In genomic region chr2:124888209-124888608, GRCm38 (mm10) we compare ENCODE assay signal across 13 mouse cellular contexts.
A peak's percentile ranks its signal among the peaks of the same experiment; 100 is the strongest.
DNase-seq lines count a peak whose midpoint lies in the region; ATAC-seq lines count a peak whose summit lies in the region.
"Had no signal": no experiment of that assay in that cellular context is flagged by ENCODE, and none has a peak within 500 bp of the region (broad histone marks: within the 10 kb centered on the region; RNA-seq: fewer than 3 reads in every experiment).

No protein-coding gene starts in this region.

- H3K9me3 ChIP-seq in lung, embryonic 15.5 days = no peaks in the 10 kb centered on the region
- no peaks in the 10 kb centered on the region for H3K9me3 ChIP-seq in heart, embryonic 12.5 days (replicated peaks)
- no peaks in the 10 kb centered on the region for H3K9me3 ChIP-seq in liver, embryonic 16.5 days (replicated peaks; ENCODE audit: control insufficient read depth, low read length)
- H3K9me3 ChIP-seq: limb, embryonic 12.5 days; midbrain, embryonic 13.5 days had no signal

- H3K4me2 ChIP-seq in lung, embryonic 15.5 days = no peak overlapping the region
- H3K4me2 ChIP-seq in heart, embryonic 12.5 days = no peak overlapping the region; the same call in 1 of the 2 replicates
- H3K4me2 ChIP-seq in liver, embryonic 16.5 days (ENCODE audit: low read depth, low read length) = no peak overlapping the region
- H3K4me2 ChIP-seq: limb, embryonic 12.5 days; midbrain, embryonic 13.5 days had no signal

- H3K4me1 ChIP-seq in lung, embryonic 15.5 days = 0 out of 2 replicates have a peak, but pooled peaks cover 3% of the 10 kb centered on the region
- H3K4me1 ChIP-seq in heart, embryonic 12.5 days (replicated peaks) = peaks cover 16% of the 10 kb centered on the region
- H3K4me1 ChIP-seq in liver, embryonic 16.5 days (ENCODE audit: control insufficient read depth, low read depth, low read length) = no peaks in the 10 kb centered on the region
- H3K4me1 ChIP-seq: limb, embryonic 12.5 days; midbrain, embryonic 13.5 days had no signal

- no peaks in the 10 kb centered on the region for H3K27me3 ChIP-seq in lung, embryonic 15.5 days
- no peaks in the 10 kb centered on the region for H3K27me3 ChIP-seq in heart, embryonic 12.5 days (replicated peaks)
- no peaks in the 10 kb centered on the region for H3K27me3 ChIP-seq in liver, embryonic 16.5 days (ENCODE audit: control insufficient read depth, insufficient read depth, low read depth, low read length)
- H3K27me3 ChIP-seq: limb, embryonic 12.5 days; midbrain, embryonic 13.5 days had no signal

- H3K9ac ChIP-seq in lung, embryonic 15.5 days = no peak overlapping the region
- H3K9ac ChIP-seq in heart, embryonic 12.5 days = no peak overlapping the region
- H3K9ac ChIP-seq in liver, embryonic 16.5 days (ENCODE audit: low read depth, low read length) = no peak overlapping the region
- H3K9ac ChIP-seq: limb, embryonic 12.5 days; midbrain, embryonic 13.5 days had no signal

- 23% methylated on average over 4 of the region's 4 CpGs for WGBS in lung, embryonic 15.5 days
- WGBS in heart, embryonic 12.5 days = 11% methylated on average over 4 of the region's 4 CpGs
- whole genome bisulfite sequencing in liver, embryonic 16.5 days (ENCODE audit: insufficient replicate concordance) = 27% methylated on average over 4 of the region's 4 CpGs

- ATAC-seq in lung, embryonic 15.5 days (ENCODE audit: borderline replicate concordance, extremely low read depth, low FRiP score, low TSS enrichment) = peak; percentile 39; the same call in 1 of the 2 replicates
- peak; percentile 85 for ATAC-seq in heart, embryonic 12.5 days (ENCODE audit: insufficient number of reproducible peaks, low FRiP score)
- peak; percentile 11; the same call in 1 of the 2 replicates for ATAC-seq in liver, embryonic 16.5 days (ENCODE audit: low read depth)
- ATAC-seq: midbrain, embryonic 13.5 days had no signal

- peak; percentile 5 for DNase-seq in gastrocnemius, adult 18-20 months (ENCODE audit: low spot score)
- no peak for DNase-seq in gastrocnemius, postnatal 10 days
- no peak for DNase-seq in lung, postnatal 14 days
- DNase-seq in right cerebral cortex, postnatal 36 days (ENCODE audit: low spot score in 2 of 2) = no peak
- no peak for DNase-seq in adrenal gland, postnatal 10 days
- DNase-seq: cerebellum, postnatal 10 days; kidney, adult 11 months; thymus, postnatal 36 days had no signal

- H3K4me3 ChIP-seq in lung, embryonic 15.5 days = no peak overlapping the region
- no peak overlapping the region for H3K4me3 ChIP-seq in heart, embryonic 12.5 days
- no peak overlapping the region for H3K4me3 ChIP-seq in liver, embryonic 16.5 days (ENCODE audit: low read depth, low read length)
- H3K4me3 ChIP-seq: limb, embryonic 12.5 days; midbrain, embryonic 13.5 days had no signal

- H3K27ac ChIP-seq in lung, embryonic 15.5 days = peak overlapping the region; percentile 27; the same call in 1 of the 2 replicates
- peak overlapping the region; percentile 75; the same call in 1 of the 2 replicates for H3K27ac ChIP-seq in heart, embryonic 12.5 days (ENCODE audit: poor library complexity, severe bottlenecking)
- H3K27ac ChIP-seq in liver, embryonic 16.5 days (ENCODE audit: low read length) = peak overlapping the region; percentile 35
- H3K27ac ChIP-seq: limb, embryonic 12.5 days; midbrain, embryonic 13.5 days had no signal

- no peaks in the 10 kb centered on the region for H3K36me3 ChIP-seq in lung, embryonic 15.5 days
- H3K36me3 ChIP-seq in heart, embryonic 12.5 days = no peaks in the 10 kb centered on the region
- H3K36me3 ChIP-seq in liver, embryonic 16.5 days (ENCODE audit: control insufficient read depth, insufficient read depth) = no peaks in the 10 kb centered on the region
- H3K36me3 ChIP-seq: limb, embryonic 12.5 days; midbrain, embryonic 13.5 days had no signal

Comparison
In these comparisons a context has a peak if more than half of its experiments do, and no peak if none do; other contexts are left out.
1. ATAC-seq: peak in every context shown above with its lines; median percentile 85 in heart, embryonic 12.5 days; 39 in lung, embryonic 15.5 days; 11 in liver, embryonic 16.5 days.